Mouse (Mus musculus): ENCODE results near the gene Galnt10. TPM values are rescaled to one million over a fixed set of nuclear protein-coding genes. Genes with fewer than 3 reads are reported as not detected.

Gene Galnt10
- total and polyA plus RNA-seq, 3 experiments = 0.07 to 0.85 TPM; not detected in 1

DNA sequence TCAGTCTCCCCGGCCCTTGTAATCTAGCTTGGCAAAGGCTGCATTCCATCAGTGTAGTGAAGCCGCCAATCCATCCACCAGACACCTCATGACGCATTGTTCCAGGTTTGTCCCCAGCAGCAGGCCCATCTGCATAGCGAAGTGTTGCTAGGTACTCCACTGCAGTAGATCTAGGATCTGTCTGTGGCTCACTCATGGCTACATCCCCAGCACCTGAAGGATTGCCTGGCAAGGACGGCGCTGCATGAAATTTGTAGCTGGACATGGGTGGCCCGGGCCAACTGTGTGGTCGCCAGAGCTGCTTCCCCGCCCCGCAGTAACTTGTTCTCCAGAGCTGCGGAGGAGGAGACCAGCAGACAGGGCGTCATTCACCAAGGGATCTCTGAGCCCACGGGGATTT, 128.2 kb downstream of the Galnt10 start:
- in situ Hi-C loops (cut with MboI; ENCODE audit: low pct_ligation_motif_present, low pct_unique_long_range_greater_than_20kb, low sequenced_read_pairs) = no loop called here
- Histone ChIP-seq H3K27me3 (replicated peaks) (peaks cover 98% of the 10 kb centered on the region), H3K36me3 (replicated peaks in 1 of 2; ENCODE audit: control insufficient read depth in 1 of 2, insufficient read depth in 1 of 2, low read length in 1 of 2) (no peaks in the 10 kb centered on the region), H3K9ac (ENCODE audit: insufficient read depth, low read depth) (no peak overlapping the region), H3K4me3 (replicated peaks in 1 of 3; ENCODE audit: low read depth in 2 of 3, low read length in 2 of 3, poor library complexity in 1 of 3) (no peak overlapping the region), H3K9me3 (replicated peaks; ENCODE audit: low read length) (no peaks in the 10 kb centered on the region), H3K27ac (ENCODE audit: insufficient read depth, low read depth) (no peak overlapping the region), H3K79me2 (replicated peaks; ENCODE audit: control insufficient read depth, extremely low read depth, insufficient read depth, poor library complexity, severe bottlenecking) (no peaks in the 10 kb centered on the region), H3K4me1 (ENCODE audit: control insufficient read depth in 1 of 2, insufficient read depth in 2 of 2) (peaks cover 0 to 4% of the 10 kb centered on the region in 2 experiments; a peak in 1 of 4 replicates), H3K4me2 (ENCODE audit: insufficient read depth, low read depth, poor library complexity, severe bottlenecking) (no peak overlapping the region)
- TF ChIP-seq MEF2A (IDR thresholded peaks at IDR 0.05; ENCODE audit: borderline replicate concordance, low read depth, low read length) = no peak
- no peak for TF ChIP-seq ZC3H11A (IDR thresholded peaks at IDR 0.05; ENCODE audit: low read depth, low read length)
- TF ChIP-seq MAX (IDR thresholded peaks at IDR 0.05; ENCODE audit: low read length) = no peak
- TF ChIP-seq MAZ (IDR thresholded peaks at IDR 0.05; ENCODE audit: low read depth, low read length) = no peak
- TF ChIP-seq NELFE (IDR thresholded peaks at IDR 0.05; ENCODE audit: low read depth, low read length) = no peak
- no peak for TF ChIP-seq IRF4 (IDR thresholded peaks at IDR 0.05; ENCODE audit: low read depth, low read length)
- no peak for TF ChIP-seq JUND (conservative IDR thresholded peaks at IDR 0.05; ENCODE audit: low read depth, low read length)
- TF ChIP-seq ZNF384 (IDR thresholded peaks at IDR 0.05; ENCODE audit: low read depth, low read length) = no peak
- TF ChIP-seq HCFC1 (IDR thresholded peaks at IDR 0.05; ENCODE audit: low read depth, low read length) = no peak
- TF ChIP-seq MYC (IDR thresholded peaks at IDR 0.05; ENCODE audit: low read depth, low read length) = no peak
- no peak for TF ChIP-seq POLR2A (IDR thresholded peaks at IDR 0.05; ENCODE audit: low read depth, low read length)
- no peak for TF ChIP-seq USF2 (conservative IDR thresholded peaks at IDR 0.05; ENCODE audit: low read depth, low read length)
- no peak for DNase-seq (ENCODE audit: extremely low read depth)
- dilution Hi-C loops (cut with MboI; ENCODE audit: extremely low pct_ligation_motif_present, extremely low pct_unique_long_range_greater_than_20kb, low sequenced_read_pairs) = no loop called here

DNA sequence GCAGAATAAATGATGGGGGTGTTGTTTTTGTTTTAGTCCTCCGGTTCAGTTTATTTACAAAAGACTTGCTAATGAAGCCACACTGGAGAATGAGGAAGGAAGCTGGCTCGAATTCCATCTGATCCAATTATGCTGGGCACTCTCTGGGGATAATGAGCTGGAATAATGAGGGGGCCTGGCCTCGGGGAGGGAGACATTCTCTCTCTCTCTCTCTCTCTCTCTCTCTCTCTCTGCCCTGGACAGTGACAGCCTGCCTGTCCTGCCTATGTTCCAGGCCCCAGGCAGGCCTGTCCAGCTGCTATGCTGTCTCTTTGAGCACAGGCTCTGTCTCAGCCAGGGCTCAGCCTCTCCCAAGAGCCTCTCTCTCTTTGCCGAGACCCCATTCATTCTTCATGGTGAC, 128.7 kb downstream of the Galnt10 start:
- dilution Hi-C loops (cut with MboI; ENCODE audit: extremely low pct_ligation_motif_present, extremely low pct_unique_long_range_greater_than_20kb, low sequenced_read_pairs) = no loop called here

More for the DNA sequence above, 128.7 kb downstream of the Galnt10 start:
- no peak for DNase-seq (ENCODE audit: extremely low read depth)
- Histone ChIP-seq H3K9ac (ENCODE audit: insufficient read depth, low read depth) (no peak overlapping the region), H3K4me2 (ENCODE audit: insufficient read depth, low read depth, poor library complexity, severe bottlenecking) (no peak overlapping the region), H3K4me3 (replicated peaks in 1 of 3; ENCODE audit: low read depth in 2 of 3, low read length in 2 of 3, poor library complexity in 1 of 3) (no peak overlapping the region), H3K79me2 (replicated peaks; ENCODE audit: control insufficient read depth, extremely low read depth, insufficient read depth, poor library complexity, severe bottlenecking) (no peaks in the 10 kb centered on the region), H3K9me3 (replicated peaks; ENCODE audit: low read length) (no peaks in the 10 kb centered on the region), H3K4me1 (ENCODE audit: control insufficient read depth in 1 of 2, insufficient read depth in 2 of 2) (peaks cover 0 to 4% of the 10 kb centered on the region in 2 experiments; a peak in 1 of 4 replicates), H3K27ac (ENCODE audit: insufficient read depth, low read depth) (no peak overlapping the region), H3K36me3 (replicated peaks in 1 of 2; ENCODE audit: control insufficient read depth in 1 of 2, insufficient read depth in 1 of 2, low read length in 1 of 2) (no peaks in the 10 kb centered on the region), H3K27me3 (replicated peaks) (peaks cover 98% of the 10 kb centered on the region)
- in situ Hi-C loops (cut with MboI; ENCODE audit: low pct_ligation_motif_present, low pct_unique_long_range_greater_than_20kb, low sequenced_read_pairs) = no loop called here
- TF ChIP-seq EP300 (IDR thresholded peaks at IDR 0.05; ENCODE audit: low read length) (no peak), JUN (IDR thresholded peaks at IDR 0.05; ENCODE audit: insufficient read depth, low read depth, low read length) (no peak), ELF1 (IDR thresholded peaks at IDR 0.05; ENCODE audit: low read depth, low read length) (no peak), ZKSCAN1 (IDR thresholded peaks at IDR 0.05; ENCODE audit: borderline replicate concordance, low read depth, low read length) (no peak), E2F4 (IDR thresholded peaks at IDR 0.05; ENCODE audit: insufficient replicate concordance, low read depth, low read length) (no peak), POLR2A (IDR thresholded peaks at IDR 0.05; ENCODE audit: low read depth, low read length) (no peak), SMC3 (IDR thresholded peaks at IDR 0.05; ENCODE audit: low read depth, low read length) (no peak), MXI1 (IDR thresholded peaks at IDR 0.05; ENCODE audit: low read depth, low read length) (no peak), RAD21 (IDR thresholded peaks at IDR 0.05; ENCODE audit: low read depth, low read length) (no peak), JUND (conservative IDR thresholded peaks at IDR 0.05; ENCODE audit: low read depth, low read length) (no peak), HCFC1 (IDR thresholded peaks at IDR 0.05; ENCODE audit: low read depth, low read length) (no peak), IRF4 (IDR thresholded peaks at IDR 0.05; ENCODE audit: low read depth, low read length) (no peak), BHLHE40 (IDR thresholded peaks at IDR 0.05; ENCODE audit: low read depth, low read length) (no peak), CHD1 (IDR thresholded peaks at IDR 0.05; ENCODE audit: low read depth, low read length) (no peak), ETS1 (conservative IDR thresholded peaks at IDR 0.05; ENCODE audit: low read depth, low read length) (no peak), MAX (IDR thresholded peaks at IDR 0.05; ENCODE audit: low read length) (no peak)
